Mouse (Mus musculus): ENCODE data around the gene Snrnp27.

DNA sequence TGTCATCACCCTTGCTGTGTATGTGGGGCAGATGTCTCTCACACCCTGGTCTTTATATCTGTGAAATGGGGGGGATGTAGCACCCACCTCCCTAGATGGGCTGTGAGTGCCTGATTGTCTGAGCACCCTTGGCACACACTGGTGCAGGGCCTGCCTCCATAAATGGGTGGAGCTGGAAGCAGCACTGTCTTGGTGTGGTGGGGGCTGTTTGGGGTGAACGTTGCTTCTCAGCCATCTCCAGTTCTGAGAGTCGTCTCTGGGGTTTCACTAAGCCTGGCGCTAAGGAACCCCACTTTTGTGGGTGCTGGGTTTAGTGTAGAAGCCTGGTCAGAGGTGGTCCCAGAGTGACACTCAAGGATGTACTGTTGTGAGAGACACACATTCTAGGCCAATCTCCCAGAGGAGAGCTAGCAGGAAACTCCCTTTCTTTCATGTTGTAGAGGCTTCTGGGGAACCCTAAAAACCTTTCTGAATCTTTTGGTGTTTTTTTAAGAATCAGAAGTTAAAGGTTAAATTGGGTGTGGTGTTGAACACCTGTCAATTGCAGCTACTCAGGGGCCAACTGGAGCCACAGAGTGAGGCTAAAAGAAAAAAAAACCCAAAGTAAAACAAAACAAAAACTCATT, 39.4 kb downstream of the Snrnp27 start:
- TF ChIP-seq POLR2A (IDR thresholded peaks at IDR 0.05; ENCODE audit: insufficient read depth, low read depth, low read length) (no peak), CTCF (IDR thresholded peaks at IDR 0.05) (no peak), EP300 (IDR thresholded peaks at IDR 0.05; ENCODE audit: insufficient read depth, low read depth, low read length) (no peak)

All from heart, adult 2 months (tissue).